9 mouse cellular contexts compared by ENCODE assay signal in genomic region chr6:58907336-58907735, GRCm38 (mm10). TPM values are rescaled to one million over a fixed set of nuclear protein-coding genes. Genes with fewer than 3 reads are reported as not detected.
DNase-seq lines count a peak whose midpoint lies in the region; ATAC-seq and TF ChIP-seq lines count a peak whose summit lies in the region.
"Had no signal": no experiment of that assay in that cellular context is flagged by ENCODE, and none has a peak within 500 bp of the region (broad histone marks: within the 10 kb centered on the region; RNA-seq: fewer than 3 reads in every experiment).

No protein-coding gene starts in this region.

- WGBS in heart, embryonic 10.5 days, result 79% methylated on average over 8 of the region's 8 CpGs
- 67% methylated on average over 8 of the region's 8 CpGs for WGBS in forebrain, postnatal 0 days
- 77% methylated on average over 8 of the region's 8 CpGs for WGBS in midbrain, embryonic 11.5 days

- no peaks in the 10 kb centered on the region for H3K27me3 ChIP-seq in heart, embryonic 10.5 days (ENCODE audit: insufficient read depth, poor library complexity, severe bottlenecking)
- no peaks in the 10 kb centered on the region for H3K27me3 ChIP-seq in forebrain, postnatal 0 days (ENCODE audit: insufficient read depth, low read length)
- no peaks in the 10 kb centered on the region for H3K27me3 ChIP-seq in midbrain, embryonic 11.5 days (ENCODE audit: control insufficient read depth, insufficient read depth, low read length)

- intact Hi-C loops in left cerebral cortex, postnatal 10 days (cut with DNase I), result no loop called here

- peak overlapping the region; percentile 57 for H3K4me2 ChIP-seq in forebrain, postnatal 0 days (ENCODE audit: low read depth)
- H3K4me2 ChIP-seq in midbrain, embryonic 11.5 days, result peak overlapping the region; percentile 59

- no peak for DNase-seq in heart, embryonic 10.5 days (ENCODE audit: low spot score)
- DNase-seq in heart, adult 18-20 months, result no peak
- no peak for DNase-seq in forebrain, postnatal 0 days
- DNase-seq in midbrain, embryonic 11.5 days (ENCODE audit: low spot score, missing footprints), result no peak
- DNase-seq in thymus, postnatal 10 days (ENCODE audit: low spot score in 2 of 2), result no peak
- DNase-seq in gastrocnemius, postnatal 25 days, result no peak
- no peak for DNase-seq in left cerebral cortex, postnatal 10 days (ENCODE audit: extremely low spot score in 1 of 2, low spot score in 2 of 2)

- H3K27ac ChIP-seq in heart, embryonic 10.5 days, result no peak overlapping the region
- H3K27ac ChIP-seq in cortical plate, adult 2 months (ENCODE audit: insufficient read depth, low read length), result peak overlapping the region; percentile 88
- H3K27ac ChIP-seq in forebrain, postnatal 0 days (ENCODE audit: low read depth, low read length), result peak overlapping the region; percentile 64
- no peak overlapping the region for H3K27ac ChIP-seq in midbrain, embryonic 11.5 days (ENCODE audit: low read depth, low read length)
- H3K27ac ChIP-seq: macrophage had no signal

- ATAC-seq in forebrain, postnatal 0 days, result no peak; the same call in 1 of the 2 replicates
- ATAC-seq in midbrain, embryonic 11.5 days (ENCODE audit: low FRiP score), result no peak

- peaks cover 22% of the 10 kb centered on the region for H3K36me3 ChIP-seq in heart, embryonic 10.5 days
- no peaks in the 10 kb centered on the region; the same call in 1 of the 2 replicates for H3K36me3 ChIP-seq in forebrain, postnatal 0 days (ENCODE audit: insufficient read depth)
- H3K36me3 ChIP-seq in midbrain, embryonic 11.5 days (ENCODE audit: control insufficient read depth, insufficient read depth, low read length), result 0 out of 2 replicates have a peak, but pooled peaks cover 2% of the 10 kb centered on the region

- TF ChIP-seq POLR2A in cortical plate, adult 2 months (IDR thresholded peaks at IDR 0.05; ENCODE audit: extremely low read depth, insufficient read depth, low read length), result no peak

- peaks cover 14% of the 10 kb centered on the region for H3K9me3 ChIP-seq in heart, embryonic 10.5 days
- H3K9me3 ChIP-seq in forebrain, postnatal 0 days (ENCODE audit: low read length), result 0 out of 2 replicates have a peak, but pooled peaks cover 7% of the 10 kb centered on the region
- H3K9me3 ChIP-seq in midbrain, embryonic 11.5 days (ENCODE audit: control insufficient read depth, low read length), result 0 out of 2 replicates have a peak, but pooled peaks cover 4% of the 10 kb centered on the region

- no peak for TF ChIP-seq CTCF in cortical plate, adult 2 months (IDR thresholded peaks at IDR 0.05; ENCODE audit: extremely low read depth, insufficient read depth, low read length)
- no peak for TF ChIP-seq CTCF in forebrain, postnatal 0 days (IDR thresholded peaks at IDR 0.05; ENCODE audit: low read depth)

- H3K9ac ChIP-seq in forebrain, postnatal 0 days, result peak overlapping the region; percentile 37
- no peak overlapping the region for H3K9ac ChIP-seq in midbrain, embryonic 11.5 days (ENCODE audit: low read length)

- H3K4me3 ChIP-seq in heart, embryonic 10.5 days, result peak overlapping the region; percentile 63
- H3K4me3 ChIP-seq in cortical plate, adult 2 months (ENCODE audit: insufficient read depth, low read length), result peak overlapping the region; percentile 77
- H3K4me3 ChIP-seq in forebrain, postnatal 0 days (ENCODE audit: low read depth, low read length), result peak overlapping the region; percentile 49
- H3K4me3 ChIP-seq in midbrain, embryonic 11.5 days (ENCODE audit: low read depth, low read length), result peak overlapping the region; percentile 47; the same call in 1 of the 2 replicates

- H3K4me1 ChIP-seq in heart, embryonic 10.5 days, result no peaks in the 10 kb centered on the region
- H3K4me1 ChIP-seq in cortical plate, adult 2 months (ENCODE audit: control insufficient read depth, insufficient read depth, low read length), result peaks cover 2% of the 10 kb centered on the region
- H3K4me1 ChIP-seq in forebrain, postnatal 0 days (ENCODE audit: insufficient read depth), result no peaks in the 10 kb centered on the region
- H3K4me1 ChIP-seq in midbrain, embryonic 11.5 days (ENCODE audit: control insufficient read depth, insufficient read depth, low read length), result no peaks in the 10 kb centered on the region

RNA-seq across cellular contexts. Expression of gene Nap1l5, which starts 0.5 kb away (rescaled TPM):
- polyA plus RNA-seq in heart, embryonic 10.5 days (2016; fragmentation: Nextera tagmentation; extraction: Ambion mirVana), result 1.5 and 1.8 TPM in 2 replicates
- 1 to 10 TPM in 1 of 2 experiments, under 1 TPM in 1; 0.75 to 1.3 TPM for total RNA-seq in heart, adult 18-20 months (2021)
- 332 and 381 TPM in 2 replicates for polyA plus RNA-seq in cortical plate, adult 2 months (2012; rRNA removed)
- 89.2 and 152 TPM in 2 replicates for total RNA-seq in forebrain, postnatal 0 days (2014; rRNA removed)
- 153 and 257 TPM in 2 replicates for polyA plus RNA-seq in forebrain, postnatal 0 days (2015; fragmentation: Nextera tagmentation; extraction: Ambion mirVana)
- polyA plus RNA-seq in midbrain, embryonic 11.5 days (2014; fragmentation: Nextera tagmentation; extraction: Ambion mirVana), result 41.7 and 42.5 TPM in 2 replicates
- total RNA-seq in gastrocnemius, postnatal 25 days (2021), result under 1 TPM; 0.15 to 0.24 TPM
- 100 to 1,000 TPM; 190 to 217 TPM for total RNA-seq in left cerebral cortex, postnatal 10 days (2021)
- polyA plus RNA-seq: macrophage had no signal

Comparison
In these comparisons a context has a peak if more than half of its experiments do, and no peak if none do; other contexts are left out.
1. H3K27ac ChIP-seq: peak in cortical plate, adult 2 months (single experiment) and forebrain, postnatal 0 days (single experiment); none in heart, embryonic 10.5 days (single experiment) and midbrain, embryonic 11.5 days (single experiment).
2. RNA of gene Nap1l5, which starts 0.5 kb away (total RNA-seq): 190 to 217 TPM in left cerebral cortex, postnatal 10 days and 89.2 to 152 TPM in forebrain, postnatal 0 days; 0.75 to 1.3 TPM in heart, adult 18-20 months and 0.15 to 0.24 TPM in gastrocnemius, postnatal 25 days; every median in the first group is over 10 times any median in the second.
3. Peak in every context shown above with its lines, with median percentiles within 50 percentile points of each other: H3K4me3 ChIP-seq.